Mouse (Mus musculus): ENCODE data around the gene Srsf12. TPM values are rescaled to one million over a fixed set of nuclear protein-coding genes. Genes with fewer than 3 reads are reported as not detected.

The Srsf12 gene
- polyA plus RNA-seq, 1 experiment from 2014 or later: 22.9 TPM

GRCm38 (mm10) chr4:33247479-33248053 is 38.8 kb downstream of the Srsf12 start:
- peak overlapping the region; percentile 87 for H3K4me2 ChIP-seq (ENCODE audit: low read length)
- H3K4me3 ChIP-seq (ENCODE audit: low read depth, low read length): peak overlapping the region; percentile 97
- H3K4me1 ChIP-seq (ENCODE audit: control insufficient read depth, insufficient read depth, low read length): peaks cover 17% of the 10 kb centered on the region
- WGBS: 1% methylated on average over 35 of the region's 60 CpGs
- no peaks in the 10 kb centered on the region for H3K9me3 ChIP-seq (replicated peaks; ENCODE audit: control insufficient read depth, low read length)
- peak overlapping the region; percentile 98 for H3K9ac ChIP-seq (ENCODE audit: low read length)
- no peaks in the 10 kb centered on the region for H3K27me3 ChIP-seq (replicated peaks; ENCODE audit: control insufficient read depth, insufficient read depth, low read length)
- peak overlapping the region; percentile 99 for H3K27ac ChIP-seq (ENCODE audit: low read depth, low read length)
- DNase-seq (ENCODE audit: low spot score) (peak; percentile 100), ATAC-seq (peak; percentile 93)
- H3K36me3 ChIP-seq (ENCODE audit: control insufficient read depth, insufficient read depth, low read length): peaks cover 36% of the 10 kb centered on the region

GRCm38 (mm10) chr4:33248062-33248889 is 39.5 kb downstream of the Srsf12 start:
- Histone ChIP-seq H3K4me2 (ENCODE audit: low read length) (peak overlapping the region; percentile 56), H3K9me3 (replicated peaks; ENCODE audit: control insufficient read depth, low read length) (no peaks in the 10 kb centered on the region), H3K27me3 (replicated peaks; ENCODE audit: control insufficient read depth, insufficient read depth, low read length) (no peaks in the 10 kb centered on the region), H3K36me3 (ENCODE audit: control insufficient read depth, insufficient read depth, low read length) (peaks cover 31% of the 10 kb centered on the region), H3K4me3 (ENCODE audit: low read depth, low read length) (peak overlapping the region; percentile 97), H3K27ac (ENCODE audit: low read depth, low read length) (peak overlapping the region; percentile 99), H3K4me1 (ENCODE audit: control insufficient read depth, insufficient read depth, low read length) (peaks cover 17% of the 10 kb centered on the region), H3K9ac (ENCODE audit: low read length) (peak overlapping the region; percentile 98)
- ATAC-seq (peak; percentile 94), DNase-seq (ENCODE audit: low spot score) (peak; percentile 100)
- under 1% methylated on average over 80 of the region's 88 CpGs for WGBS

- peak; percentile 70 for DNase-seq (ENCODE audit: low spot score)
- Histone ChIP-seq H3K9ac (ENCODE audit: low read length) (peak overlapping the region; percentile 98), H3K4me3 (ENCODE audit: low read depth, low read length) (peak overlapping the region; percentile 97), H3K27me3 (replicated peaks; ENCODE audit: control insufficient read depth, insufficient read depth, low read length) (no peaks in the 10 kb centered on the region), H3K4me2 (ENCODE audit: low read length) (peak overlapping the region; percentile 56), H3K36me3 (ENCODE audit: control insufficient read depth, insufficient read depth, low read length) (peaks cover 25% of the 10 kb centered on the region), H3K27ac (ENCODE audit: low read depth, low read length) (peak overlapping the region; percentile 99), H3K9me3 (replicated peaks; ENCODE audit: control insufficient read depth, low read length) (no peaks in the 10 kb centered on the region), H3K4me1 (ENCODE audit: control insufficient read depth, insufficient read depth, low read length) (peaks cover 17% of the 10 kb centered on the region)
- ATAC-seq: no peak
- WGBS: under 1% methylated on average over 4 of the region's 4 CpGs
These were observed 40.1 kb downstream of the Srsf12 start for GRCm38 (mm10) chr4:33248915-33249314.

- DNase-seq (ENCODE audit: low spot score): no peak
- peaks cover 17% of the 10 kb centered on the region for H3K4me1 ChIP-seq (ENCODE audit: control insufficient read depth, insufficient read depth, low read length)
- no peaks in the 10 kb centered on the region for H3K27me3 ChIP-seq (replicated peaks; ENCODE audit: control insufficient read depth, insufficient read depth, low read length)
- H3K9me3 ChIP-seq (replicated peaks; ENCODE audit: control insufficient read depth, low read length): no peaks in the 10 kb centered on the region
- ATAC-seq: no peak
- peaks cover 16% of the 10 kb centered on the region for H3K36me3 ChIP-seq (ENCODE audit: control insufficient read depth, insufficient read depth, low read length)
- H3K4me2 ChIP-seq (ENCODE audit: low read length): no peak overlapping the region
- 46% methylated on average over 1 of the region's 1 CpGs for WGBS
- H3K4me3 ChIP-seq (ENCODE audit: low read depth, low read length): no peak overlapping the region
- H3K27ac ChIP-seq (ENCODE audit: low read depth, low read length): no peak overlapping the region
- H3K9ac ChIP-seq (ENCODE audit: low read length): no peak overlapping the region
These were observed 41.0 kb downstream of the Srsf12 start for GRCm38 (mm10) chr4:33249716-33250230.

GRCm38 (mm10) chr4:33250867-33251266 is 42.1 kb downstream of the Srsf12 start:
- Histone ChIP-seq H3K4me2 (ENCODE audit: low read length) (no peak overlapping the region), H3K36me3 (ENCODE audit: control insufficient read depth, insufficient read depth, low read length) (peaks cover 5% of the 10 kb centered on the region), H3K4me3 (ENCODE audit: low read depth, low read length) (no peak overlapping the region), H3K4me1 (ENCODE audit: control insufficient read depth, insufficient read depth, low read length) (peaks cover 15% of the 10 kb centered on the region), H3K27ac (ENCODE audit: low read depth, low read length) (no peak overlapping the region), H3K27me3 (replicated peaks; ENCODE audit: control insufficient read depth, insufficient read depth, low read length) (no peaks in the 10 kb centered on the region), H3K9ac (ENCODE audit: low read length) (no peak overlapping the region), H3K9me3 (replicated peaks; ENCODE audit: control insufficient read depth, low read length) (no peaks in the 10 kb centered on the region)
- 87% methylated on average over 2 of the region's 2 CpGs for WGBS
- DNase-seq (ENCODE audit: low spot score) (no peak), ATAC-seq (no peak)

- Histone ChIP-seq H3K27ac (ENCODE audit: low read depth, low read length) (no peak overlapping the region), H3K4me3 (ENCODE audit: low read depth, low read length) (no peak overlapping the region), H3K27me3 (replicated peaks; ENCODE audit: control insufficient read depth, insufficient read depth, low read length) (no peaks in the 10 kb centered on the region), H3K4me2 (ENCODE audit: low read length) (no peak overlapping the region), H3K4me1 (ENCODE audit: control insufficient read depth, insufficient read depth, low read length) (no peaks in the 10 kb centered on the region), H3K9me3 (replicated peaks; ENCODE audit: control insufficient read depth, low read length) (no peaks in the 10 kb centered on the region), H3K9ac (ENCODE audit: low read length) (no peak overlapping the region), H3K36me3 (ENCODE audit: control insufficient read depth, insufficient read depth, low read length) (no peaks in the 10 kb centered on the region)
- ATAC-seq (no peak), DNase-seq (ENCODE audit: low spot score) (no peak)
- WGBS: 74% methylated on average over 4 of the region's 4 CpGs
These were observed 45.9 kb downstream of the Srsf12 start for GRCm38 (mm10) chr4:33254706-33255105.

- ATAC-seq: no peak
- WGBS: 86% methylated on average over 11 of the region's 11 CpGs
- no peaks in the 10 kb centered on the region for H3K9me3 ChIP-seq (replicated peaks; ENCODE audit: control insufficient read depth, low read length)
These were observed 48.6 kb downstream of the Srsf12 start for GRCm38 (mm10) chr4:33257263-33257964.

GRCm38 (mm10) chr4:33260311-33260710 is 51.5 kb downstream of the Srsf12 start:
- Histone ChIP-seq H3K27ac (ENCODE audit: low read depth, low read length) (no peak overlapping the region), H3K36me3 (ENCODE audit: control insufficient read depth, insufficient read depth, low read length) (no peaks in the 10 kb centered on the region), H3K4me2 (ENCODE audit: low read length) (no peak overlapping the region), H3K4me3 (ENCODE audit: low read depth, low read length) (no peak overlapping the region), H3K9me3 (replicated peaks; ENCODE audit: control insufficient read depth, low read length) (no peaks in the 10 kb centered on the region), H3K27me3 (replicated peaks; ENCODE audit: control insufficient read depth, insufficient read depth, low read length) (no peaks in the 10 kb centered on the region), H3K4me1 (ENCODE audit: control insufficient read depth, insufficient read depth, low read length) (no peaks in the 10 kb centered on the region), H3K9ac (ENCODE audit: low read length) (no peak overlapping the region)
- DNase-seq (ENCODE audit: low spot score) (no peak), ATAC-seq (no peak)

More at GRCm38 (mm10) chr4:33257263-33257964, 48.6 kb downstream of the Srsf12 start:
- Histone ChIP-seq H3K27me3 (replicated peaks; ENCODE audit: control insufficient read depth, insufficient read depth, low read length) (no peaks in the 10 kb centered on the region), H3K9ac (ENCODE audit: low read length) (no peak overlapping the region), H3K27ac (ENCODE audit: low read depth, low read length) (no peak overlapping the region), H3K4me1 (ENCODE audit: control insufficient read depth, insufficient read depth, low read length) (no peaks in the 10 kb centered on the region), H3K4me3 (ENCODE audit: low read depth, low read length) (no peak overlapping the region), H3K36me3 (ENCODE audit: control insufficient read depth, insufficient read depth, low read length) (no peaks in the 10 kb centered on the region), H3K4me2 (ENCODE audit: low read length) (no peak overlapping the region)
- DNase-seq (ENCODE audit: low spot score): no peak

Data from forebrain, embryonic 14.5 days (tissue).